Mouse (Mus musculus): Measurements from ENCODE around the gene Dusp6.

DNA sequence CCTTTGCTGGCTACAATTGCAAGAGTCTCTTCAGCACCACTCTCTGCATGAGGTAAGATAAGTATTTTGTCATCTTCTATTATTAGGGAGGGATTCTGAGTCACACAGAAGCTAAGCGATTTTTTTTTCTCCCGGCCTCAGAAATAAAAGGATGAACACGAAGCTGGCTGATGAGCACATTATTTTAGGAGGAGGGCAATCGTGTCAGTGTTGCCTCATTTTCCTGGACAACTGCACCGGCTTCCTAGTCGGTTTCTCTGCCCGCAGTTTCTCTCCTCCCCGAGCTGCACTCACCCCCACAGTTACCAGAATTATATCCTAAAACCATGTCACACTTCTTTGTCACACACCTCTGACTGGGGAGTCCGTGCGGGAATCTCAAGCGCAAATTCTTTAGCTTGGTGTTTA, 12.2 kb upstream of the Dusp6 start:
- TF ChIP-seq CTCF (IDR thresholded peaks at IDR 0.05; ENCODE audit: insufficient read depth, low read depth, low read length), result no peak
- TF ChIP-seq POLR2A (IDR thresholded peaks at IDR 0.05; ENCODE audit: insufficient read depth, low read depth, low read length), result no peak

All from olfactory bulb, adult 2 months (tissue).